12 mouse cellular contexts compared by ENCODE assay signal in the genomic region with DNA sequence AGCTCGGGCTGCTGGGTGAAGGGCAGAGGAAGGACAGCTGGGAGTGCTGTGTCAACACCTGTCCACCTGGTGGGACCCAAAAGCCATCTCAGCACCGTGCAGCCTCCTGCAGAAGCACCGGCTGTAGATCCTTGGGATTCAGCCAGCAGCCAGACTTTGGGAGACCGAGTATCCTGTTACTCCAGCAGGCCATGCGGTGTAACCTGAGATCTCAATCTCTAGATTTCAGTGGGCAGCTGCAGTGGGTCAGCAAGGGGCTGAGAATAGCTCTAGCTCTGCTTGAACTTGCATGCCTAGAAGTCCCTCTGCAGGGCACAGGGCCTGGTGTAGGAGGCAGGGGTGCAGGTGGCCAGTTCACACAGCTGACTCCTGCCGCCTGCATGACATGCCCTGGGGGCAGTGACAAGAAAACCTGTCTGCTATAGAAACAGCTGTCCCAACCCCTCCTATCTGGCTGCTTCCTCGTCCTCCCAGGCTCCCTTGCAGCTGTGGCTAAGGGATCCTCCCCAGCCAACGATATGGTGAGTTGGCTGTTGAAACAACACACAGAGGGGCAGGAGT. TPM values are rescaled to one million over a fixed set of nuclear protein-coding genes. Genes with fewer than 3 reads are reported as not detected.
DNase-seq lines count a peak whose midpoint lies in the region; ATAC-seq and TF ChIP-seq lines count a peak whose summit lies in the region.
"Had no signal": no experiment of that assay in that cellular context is flagged by ENCODE, and none has a peak within 500 bp of the region (broad histone marks: within the 10 kb centered on the region; RNA-seq: fewer than 3 reads in every experiment).

No protein-coding gene starts in this region.

- ATAC-seq in midbrain, embryonic 13.5 days: no peak
- ATAC-seq in midbrain, embryonic 11.5 days (ENCODE audit: low FRiP score): no peak
- no peak for ATAC-seq in neural tube, embryonic 11.5 days (ENCODE audit: insufficient read depth, low FRiP score, low TSS enrichment)
- ATAC-seq in liver, postnatal 0 days: no peak

- 29% methylated on average over 8 of the region's 8 CpGs for WGBS in midbrain, embryonic 13.5 days
- 33% methylated on average over 8 of the region's 8 CpGs for WGBS in midbrain, embryonic 11.5 days
- WGBS in neural tube, embryonic 11.5 days: 19% methylated on average over 8 of the region's 8 CpGs
- 22% methylated on average over 8 of the region's 8 CpGs for WGBS in liver, postnatal 0 days (ENCODE audit: insufficient replicate concordance)

- TF ChIP-seq EP300 in liver, postnatal 0 days (IDR thresholded peaks at IDR 0.05; ENCODE audit: low read depth): no peak

- H3K9ac ChIP-seq in midbrain, embryonic 13.5 days (replicated peaks): 0 out of 2 replicates have a peak overlapping the region, but pooled peaks have one; percentile 12
- H3K9ac ChIP-seq in midbrain, embryonic 11.5 days (ENCODE audit: low read length): no peak overlapping the region
- H3K9ac ChIP-seq in neural tube, embryonic 11.5 days (ENCODE audit: low read length): no peak overlapping the region
- no peak overlapping the region for H3K9ac ChIP-seq in liver, postnatal 0 days (replicated peaks)

- no peak for TF ChIP-seq CTCF in liver, postnatal 0 days (IDR thresholded peaks at IDR 0.05; ENCODE audit: low read depth)

- H3K4me3 ChIP-seq in midbrain, embryonic 13.5 days (replicated peaks): no peak overlapping the region
- H3K4me3 ChIP-seq in midbrain, embryonic 11.5 days (ENCODE audit: low read depth, low read length): no peak overlapping the region
- H3K4me3 ChIP-seq in neural tube, embryonic 11.5 days (ENCODE audit: low read depth, low read length): no peak overlapping the region
- no peak overlapping the region for H3K4me3 ChIP-seq in liver, postnatal 0 days (ENCODE audit: low read depth, low read length)

- peaks cover 35% of the 10 kb centered on the region for H3K27me3 ChIP-seq in midbrain, embryonic 13.5 days
- H3K27me3 ChIP-seq in midbrain, embryonic 11.5 days (ENCODE audit: control insufficient read depth, insufficient read depth, low read length): peaks cover 4% of the 10 kb centered on the region; the same call in 1 of the 2 replicates
- H3K27me3 ChIP-seq in neural tube, embryonic 11.5 days (ENCODE audit: control insufficient read depth, insufficient read depth, low read length): peaks cover 7% of the 10 kb centered on the region; the same call in 1 of the 2 replicates
- H3K27me3 ChIP-seq in liver, postnatal 0 days (ENCODE audit: insufficient read depth, low read length): peaks cover 30% of the 10 kb centered on the region

- H3K27ac ChIP-seq in midbrain, embryonic 13.5 days: no peak overlapping the region
- no peak overlapping the region for H3K27ac ChIP-seq in midbrain, embryonic 11.5 days (ENCODE audit: low read depth, low read length)
- no peak overlapping the region for H3K27ac ChIP-seq in neural tube, embryonic 11.5 days (ENCODE audit: low read depth, low read length)
- H3K27ac ChIP-seq in liver, postnatal 0 days (ENCODE audit: low read depth): no peak overlapping the region

- no peak for DNase-seq in midbrain, embryonic 11.5 days (ENCODE audit: low spot score, missing footprints)
- peak; percentile 90 for DNase-seq in cerebellum, adult 9-10 months
- peak; percentile 62 to 75 for DNase-seq in gastrocnemius, adult 8-10 months (ENCODE audit: low spot score in 2 of 2)
- peak; percentile 34 for DNase-seq in neural tube, embryonic 11.5 days (ENCODE audit: low spot score)
- no peak for DNase-seq in liver, postnatal 0 days
- no peak for DNase-seq in urinary bladder, postnatal 4 days (ENCODE audit: low spot score in 2 of 2)
- DNase-seq in frontal cortex, postnatal 10 days (ENCODE audit: low spot score in 2 of 2): no peak

- H3K36me3 ChIP-seq in midbrain, embryonic 13.5 days: no peaks in the 10 kb centered on the region
- H3K36me3 ChIP-seq in midbrain, embryonic 11.5 days (ENCODE audit: control insufficient read depth, insufficient read depth, low read length): no peaks in the 10 kb centered on the region
- H3K36me3 ChIP-seq in neural tube, embryonic 11.5 days (ENCODE audit: control insufficient read depth, insufficient read depth, low read length): no peaks in the 10 kb centered on the region
- H3K36me3 ChIP-seq in liver, postnatal 0 days (replicated peaks; ENCODE audit: insufficient read depth, low read length): no peaks in the 10 kb centered on the region

- H3K4me1 ChIP-seq in midbrain, embryonic 13.5 days (replicated peaks): peaks cover 12% of the 10 kb centered on the region
- H3K4me1 ChIP-seq in midbrain, embryonic 11.5 days (ENCODE audit: control insufficient read depth, insufficient read depth, low read length): no peaks in the 10 kb centered on the region
- 0 out of 2 replicates have a peak, but pooled peaks cover 2% of the 10 kb centered on the region for H3K4me1 ChIP-seq in neural tube, embryonic 11.5 days (ENCODE audit: control insufficient read depth, insufficient read depth, low read length)
- H3K4me1 ChIP-seq in liver, postnatal 0 days (ENCODE audit: insufficient read depth): no peaks in the 10 kb centered on the region

- no peaks in the 10 kb centered on the region for H3K9me3 ChIP-seq in midbrain, embryonic 13.5 days
- H3K9me3 ChIP-seq in midbrain, embryonic 11.5 days (ENCODE audit: control insufficient read depth, low read length): no peaks in the 10 kb centered on the region
- H3K9me3 ChIP-seq in neural tube, embryonic 11.5 days (ENCODE audit: control insufficient read depth, low read length): no peaks in the 10 kb centered on the region
- H3K9me3 ChIP-seq in liver, postnatal 0 days (ENCODE audit: low read length): no peaks in the 10 kb centered on the region

- no peak overlapping the region for H3K4me2 ChIP-seq in midbrain, embryonic 13.5 days (replicated peaks)
- H3K4me2 ChIP-seq in midbrain, embryonic 11.5 days: no peak overlapping the region
- no peak overlapping the region for H3K4me2 ChIP-seq in neural tube, embryonic 11.5 days (ENCODE audit: low read depth)
- no peak overlapping the region for H3K4me2 ChIP-seq in liver, postnatal 0 days (ENCODE audit: low read depth, low read length)
- H3K4me2 ChIP-seq: liver, embryonic 11.5 days had no signal

RNA-seq across cellular contexts. Expression of a gene that starts 11.1 kb away (rescaled TPM):
- 1.8 and 2.1 TPM in 2 replicates for polyA plus RNA-seq in midbrain, embryonic 13.5 days (2015; fragmentation: Nextera tagmentation; extraction: Ambion mirVana)
- polyA plus RNA-seq in midbrain, embryonic 11.5 days (2014; fragmentation: Nextera tagmentation; extraction: Ambion mirVana): 0.53 and 0.63 TPM in 2 replicates
- not detected for total RNA-seq in gastrocnemius, adult 8-10 months (2022)
- not detected in 2 replicates for polyA plus RNA-seq in neural tube, embryonic 11.5 days (2014; fragmentation: Nextera tagmentation; extraction: Ambion mirVana)
- not detected in 2 replicates for polyA plus RNA-seq in liver, postnatal 0 days (2015; fragmentation: Nextera tagmentation; extraction: Ambion mirVana)
- total RNA-seq: common myeloid progenitor, adult 5-6 weeks had no signal
- polyA plus RNA-seq: liver, embryonic 11.5 days; neural tube, embryonic 14.5 days had no signal

RNA-seq across cellular contexts. Expression of a gene that starts 12.5 kb away (rescaled TPM):
- polyA plus RNA-seq in midbrain, embryonic 13.5 days (2015; fragmentation: Nextera tagmentation; extraction: Ambion mirVana): not detected in 2 replicates
- polyA plus RNA-seq in midbrain, embryonic 11.5 days (2014; fragmentation: Nextera tagmentation; extraction: Ambion mirVana): not detected in 2 replicates
- total RNA-seq in gastrocnemius, adult 8-10 months (2022): not detected
- polyA plus RNA-seq in neural tube, embryonic 11.5 days (2014; fragmentation: Nextera tagmentation; extraction: Ambion mirVana): not detected in 2 replicates
- not detected in 2 replicates for polyA plus RNA-seq in liver, postnatal 0 days (2015; fragmentation: Nextera tagmentation; extraction: Ambion mirVana)
- total RNA-seq: common myeloid progenitor, adult 5-6 weeks had no signal
- polyA plus RNA-seq: heart, embryonic 16.5 days; liver, embryonic 11.5 days; neural tube, embryonic 14.5 days had no signal

RNA-seq across cellular contexts. Expression of a gene that starts 12.8 kb away (rescaled TPM):
- 0.59 and 0.97 TPM in 2 replicates for polyA plus RNA-seq in midbrain, embryonic 13.5 days (2015; fragmentation: Nextera tagmentation; extraction: Ambion mirVana)
- polyA plus RNA-seq in midbrain, embryonic 11.5 days (2014; fragmentation: Nextera tagmentation; extraction: Ambion mirVana): 0.52 and 0.86 TPM in 2 replicates
- total RNA-seq in gastrocnemius, adult 8-10 months (2022): under 1 TPM in 1 of 4 experiments, not detected in 3; 0.25 TPM
- 0.27 and 0.47 TPM in 2 replicates for polyA plus RNA-seq in neural tube, embryonic 11.5 days (2014; fragmentation: Nextera tagmentation; extraction: Ambion mirVana)
- 0.06 TPM in 1 of 2 replicates, not detected in the other for polyA plus RNA-seq in liver, postnatal 0 days (2015; fragmentation: Nextera tagmentation; extraction: Ambion mirVana)

RNA-seq across cellular contexts. Expression of a gene that starts 20.1 kb away (rescaled TPM):
- 1.5 and 1.6 TPM in 2 replicates for polyA plus RNA-seq in midbrain, embryonic 13.5 days (2015; fragmentation: Nextera tagmentation; extraction: Ambion mirVana)
- polyA plus RNA-seq in midbrain, embryonic 11.5 days (2014; fragmentation: Nextera tagmentation; extraction: Ambion mirVana): 0.81 and 1.2 TPM in 2 replicates
- not detected for total RNA-seq in gastrocnemius, adult 8-10 months (2022)
- 3.1 and 5.2 TPM in 2 replicates for polyA plus RNA-seq in neural tube, embryonic 11.5 days (2014; fragmentation: Nextera tagmentation; extraction: Ambion mirVana)
- polyA plus RNA-seq in liver, postnatal 0 days (2015; fragmentation: Nextera tagmentation; extraction: Ambion mirVana): 0.95 and 1.5 TPM in 2 replicates

RNA-seq across cellular contexts. Expression of a gene that starts 23.7 kb away (rescaled TPM):
- polyA plus RNA-seq in midbrain, embryonic 13.5 days (2015; fragmentation: Nextera tagmentation; extraction: Ambion mirVana): 112 and 124 TPM in 2 replicates
- 241 and 253 TPM in 2 replicates for polyA plus RNA-seq in midbrain, embryonic 11.5 days (2014; fragmentation: Nextera tagmentation; extraction: Ambion mirVana)
- 1 to 10 TPM in 3 of 4 experiments, under 1 TPM in 1; 0.77 to 3.1 (median 1.7) TPM for total RNA-seq in gastrocnemius, adult 8-10 months (2022)
- 247 and 252 TPM in 2 replicates for polyA plus RNA-seq in neural tube, embryonic 11.5 days (2014; fragmentation: Nextera tagmentation; extraction: Ambion mirVana)
- 15.5 and 20.2 TPM in 2 replicates for polyA plus RNA-seq in liver, postnatal 0 days (2015; fragmentation: Nextera tagmentation; extraction: Ambion mirVana)

Comparison
In these comparisons a context has a peak if more than half of its experiments do, and no peak if none do; other contexts are left out.
1. DNase-seq: peak in cerebellum, adult 9-10 months (single experiment), gastrocnemius, adult 8-10 months (2 of 2) and neural tube, embryonic 11.5 days (single experiment); none in midbrain, embryonic 11.5 days (single experiment), liver, postnatal 0 days (single experiment), urinary bladder, postnatal 4 days (0 of 2) and frontal cortex, postnatal 10 days (0 of 2).